Mouse (Mus musculus) erythroblast, embryonic 14.5 days (primary cell): ENCODE measurements at regions not wholly inside any gene's neighbourhood (a gene's known extent, or its start where the extent isn't known, plus 50 kb on each side); places are given as distances from the start of the nearest gene placed in this dataset.

Experiments
- GATA1 ChIP-seq: IDR thresholded peaks from 2 replicates; pipeline ENCODE4 v1.6.1; 2012; ENCODE audit warnings: low read length, inconsistent platforms, mixed read lengths
- TAL1 ChIP-seq: IDR thresholded peaks from 3 replicates; pipeline ENCODE4 v1.6.1; 2012; ENCODE audit warnings: low read length, inconsistent platforms, mixed read lengths

GRCm38 (mm10) chr4:55136283-55136682, 191.4 kb downstream of the Zfp462 start:
- TF ChIP-seq GATA1 (no peak), TAL1 (no peak)
